Mouse (Mus musculus) heart, adult 2 months (tissue): ENCODE measurements around the gene Rnf185. TPM values are rescaled to one million over a fixed set of nuclear protein-coding genes. Genes with fewer than 3 reads are reported as not detected.

Experiments
- DNase-seq, 2 experiments: peaks; one replicate each; pipeline ENCODE4 v3.0.0; 2021
- H3K27ac ChIP-seq: fragments of 200-600 bp; 2 replicates; pipeline ENCODE4 v1.8.1; 2022
- H3K27me3 ChIP-seq: fragments of 200-500 bp; 2 replicates; pipeline ENCODE4 v1.6.1; 2012; ENCODE audit warnings: mild to moderate bottlenecking, low read length, inconsistent platforms, mixed read lengths; ENCODE audit not compliant: control insufficient read depth, insufficient read depth
- H3K36me3 ChIP-seq: fragments of 200-500 bp; 2 replicates; pipeline ENCODE4 v1.6.1; 2012; ENCODE audit warnings: low read length, inconsistent platforms; ENCODE audit not compliant: control insufficient read depth, insufficient read depth
- H3K4me1 ChIP-seq: fragments of 200-500 bp; 2 replicates; pipeline ENCODE4 v1.6.1; 2011; ENCODE audit warnings: low read length; ENCODE audit not compliant: control insufficient read depth, insufficient read depth
- H3K4me3 ChIP-seq: fragments of 200-600 bp; 2 replicates; pipeline ENCODE4 v1.8.1; 2022
- H3K79me2 ChIP-seq: fragments of 200-500 bp; replicated peaks from 2 replicates; pipeline ENCODE4 v1.6.1; 2012; ENCODE audit warnings: mild to moderate bottlenecking, inconsistent platforms, low read length, moderate library complexity, mixed read lengths; ENCODE audit not compliant: control insufficient read depth, insufficient read depth
- H3K9ac ChIP-seq: fragments of 200-500 bp; 2 replicates; pipeline ENCODE4 v1.6.1; 2012; ENCODE audit warnings: low read depth, mild to moderate bottlenecking, control low read depth, inconsistent platforms, low read length, mixed read lengths
- CTCF ChIP-seq: fragments of 200-600 bp; IDR thresholded peaks from 2 replicates; pipeline ENCODE4 v1.8.1; 2022; ENCODE audit warnings: antibody characterized with exemption, mild to moderate bottlenecking, moderate library complexity
- EP300 ChIP-seq: fragments of 200-500 bp; IDR thresholded peaks from 2 replicates; pipeline ENCODE4 v1.6.1; 2011; ENCODE audit warnings: low read depth, low read length, control low read depth; ENCODE audit not compliant: insufficient read depth
- POLR2A ChIP-seq: fragments of 200-500 bp; IDR thresholded peaks from 2 replicates; pipeline ENCODE4 v1.6.1; 2011; ENCODE audit warnings: mild to moderate bottlenecking, low read depth, low read length, control low read depth; ENCODE audit not compliant: insufficient read depth
- WGBS: fragments of 180-500 bp; shearing (Covaris S2); methylation state at CpG from one replicate; pipeline ENCODE4 v1.1.7; 2018; 5-methylcytosine and 5-hydroxymethylcytosine counted together
- intact Hi-C: fragments of 180-260 bp; cut with DNase I; formaldehyde crosslinking; loops from one replicate; pipeline ENCODE4 v1.15.1; 2025
- long read RNA-seq: library from polyadenylated mRNA; stranded (forward); transcript quantifications from one replicate; pipeline ENCODE4 v2.0.0, GENCODE M21; 2021
- polyA plus RNA-seq: library from polyadenylated mRNA; depleted of rRNA; stranded (reverse); fragments of >200 nt; gene quantifications from 2 replicates; pipeline ENCODE4 v1.2.3, GENCODE M21; 2012; rRNA removed
- total RNA-seq, 2 experiments: library from RNA; stranded (reverse); gene quantifications; 2 replicates each; pipeline ENCODE4 v1.2.3; 2021

Rnf185 gene
- total RNA-seq (10 to 100 TPM; 19.9 to 21.6 TPM), polyA plus RNA-seq (23.0 and 35.2 TPM in 2 replicates)
- long read RNA-seq, transcript Rnf185-202 (7 exons, 2,787 nt), result major isoform, 35 of 41 reads
- long read RNA-seq, partial matches to known transcripts, result 1 of 41 reads
- long read RNA-seq, other reads (novel, unspliced or antisense), result 4 of 41 reads

DNA sequence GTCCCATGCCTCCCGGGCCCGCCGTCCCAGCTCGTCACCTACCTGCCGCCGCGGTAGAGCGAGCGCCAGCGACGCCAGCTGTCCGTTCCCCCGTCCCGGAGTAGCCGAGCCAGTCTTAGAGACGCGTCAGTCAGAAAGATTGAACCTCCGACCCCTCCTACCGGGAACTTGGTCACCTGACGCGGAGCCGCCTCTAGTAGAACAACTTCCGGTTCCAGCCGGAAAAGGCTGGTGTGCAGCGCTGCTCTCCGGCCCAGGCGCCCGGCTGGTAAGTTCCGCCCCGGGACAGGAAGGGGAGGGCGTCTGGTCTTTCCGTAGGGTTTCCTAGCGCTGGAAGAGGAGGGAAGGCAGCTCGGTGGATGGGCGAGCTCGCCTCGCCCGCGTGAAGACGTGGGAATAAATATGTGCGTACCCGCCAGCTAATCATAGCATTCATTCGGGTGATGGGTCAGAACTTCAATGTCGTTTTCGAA is at the start of gene Rnf185:
Gene Rnf185, minus strand, starts transcription at position 197 of the 473 bp plus-strand sequence.
- intact Hi-C loops, result loop anchor here (1.0 to 5.0 kb wide), 3 partner anchors 44 to 197 kb away; partner anchors contain the start of genes Morc2a and Pik3ip1
- peaks cover 7% of the 10 kb centered on the region for H3K4me1 ChIP-seq
- H3K27me3 ChIP-seq, result no peaks in the 10 kb centered on the region
- H3K36me3 ChIP-seq, result no peaks in the 10 kb centered on the region
- H3K27ac ChIP-seq, result peak within 1 kb of the TSS; percentile 90
- H3K9ac ChIP-seq, result peak within 1 kb of the TSS; percentile 86
- TF ChIP-seq POLR2A, result peak; percentile 92
- peak; percentile 75 for TF ChIP-seq EP300
- TF ChIP-seq CTCF, result peak; percentile 30
- DNase-seq, result peak; percentile 91 to 96
- 0 out of 2 replicates have a peak, but pooled peaks cover 4% of the 10 kb centered on the region for H3K79me2 ChIP-seq
- WGBS, result under 1% methylated on average over 45 of the region's 45 CpGs
- H3K4me3 ChIP-seq, result peak within 1 kb of the TSS; percentile 65

DNA sequence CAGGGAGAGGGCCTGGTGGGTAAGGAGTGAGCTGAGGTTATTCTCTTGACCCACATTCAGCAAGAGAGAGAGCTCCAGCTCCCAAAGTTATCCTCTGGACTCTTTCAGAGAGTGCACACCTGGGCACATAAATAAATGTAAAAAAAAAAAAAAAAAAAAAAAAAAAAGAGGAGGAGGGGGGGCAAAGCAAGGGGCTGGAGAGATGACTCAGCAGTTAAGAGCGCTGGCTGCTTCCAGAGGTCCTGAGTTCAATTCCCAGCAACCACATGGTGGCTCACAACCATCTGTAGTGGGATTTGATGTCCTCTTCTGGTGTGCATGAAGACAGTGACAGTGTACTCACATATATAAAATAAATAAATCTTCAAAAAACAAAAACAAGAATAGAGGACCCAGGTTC is 45.1 kb upstream of the Rnf185 start:
- WGBS, result 100% methylated on average over 1 of the region's 1 CpGs
- Histone ChIP-seq H3K27ac (no peak overlapping the region), H3K36me3 (no peaks in the 10 kb centered on the region), H3K27me3 (no peaks in the 10 kb centered on the region), H3K4me1 (no peaks in the 10 kb centered on the region; the same call in 1 of the 2 replicates), H3K9ac (no peak overlapping the region), H3K4me3 (no peak overlapping the region), H3K79me2 (no peaks in the 10 kb centered on the region)
- intact Hi-C loops, result no loop called here
- no peak for DNase-seq
- TF ChIP-seq EP300 (no peak), POLR2A (no peak), CTCF (no peak)

DNA sequence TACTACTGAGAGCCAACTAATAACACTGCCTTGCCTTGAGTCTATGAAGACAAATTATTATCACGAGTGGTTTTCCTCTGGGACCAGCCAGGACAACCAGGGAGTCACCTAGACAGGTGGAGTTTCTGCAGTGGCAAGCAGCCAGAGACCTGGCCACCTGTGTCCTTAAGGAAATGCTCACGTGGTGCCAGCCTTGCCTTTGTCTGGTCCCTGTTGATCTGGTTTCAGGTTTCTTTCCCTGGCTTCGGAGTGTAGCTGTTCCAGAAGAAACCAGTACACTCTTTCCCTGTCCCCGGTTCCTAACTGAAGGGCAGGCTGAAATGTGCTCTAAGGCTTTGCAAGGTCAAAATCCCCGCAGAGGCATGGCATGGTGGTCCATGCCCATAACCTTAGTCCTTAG is 44.6 kb upstream of the Rnf185 start:
- H3K27ac ChIP-seq, result no peak overlapping the region
- no peak overlapping the region for H3K9ac ChIP-seq
- intact Hi-C loops, result no loop called here
- H3K4me3 ChIP-seq, result no peak overlapping the region
- 57% methylated on average over 5 of the region's 5 CpGs for WGBS
- no peaks in the 10 kb centered on the region; the same call in 1 of the 2 replicates for H3K4me1 ChIP-seq
- TF ChIP-seq CTCF (no peak), EP300 (no peak), POLR2A (no peak)
- DNase-seq, result no peak
- H3K79me2 ChIP-seq, result no peaks in the 10 kb centered on the region
- H3K27me3 ChIP-seq, result no peaks in the 10 kb centered on the region
- no peaks in the 10 kb centered on the region for H3K36me3 ChIP-seq

DNA sequence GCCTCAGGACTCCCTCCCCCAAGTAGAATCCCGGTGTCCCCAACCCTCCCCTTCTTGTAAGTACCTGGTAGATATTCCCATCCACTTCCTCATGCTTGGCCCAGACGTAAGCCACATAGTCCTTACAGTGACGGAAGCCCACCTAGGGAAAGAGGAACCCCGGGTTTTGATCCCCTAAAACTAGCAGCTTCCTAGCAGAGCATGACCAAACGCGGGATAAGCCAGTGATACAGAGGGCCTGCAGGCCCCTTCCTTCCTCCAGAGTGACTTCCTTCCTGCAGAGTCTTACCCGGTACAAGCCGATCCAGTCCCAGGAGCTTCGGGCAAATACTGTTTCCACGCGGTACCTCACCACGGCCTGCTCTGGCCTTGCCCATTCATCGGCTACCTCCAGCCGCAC is 43.3 kb upstream of the Rnf185 start:
- intact Hi-C loops, result no loop called here
- no peaks in the 10 kb centered on the region; the same call in 1 of the 2 replicates for H3K4me1 ChIP-seq
- H3K9ac ChIP-seq, result no peak overlapping the region
- no peak for DNase-seq
- no peak overlapping the region for H3K27ac ChIP-seq
- WGBS, result 66% methylated on average over 14 of the region's 14 CpGs
- no peaks in the 10 kb centered on the region for H3K79me2 ChIP-seq
- H3K36me3 ChIP-seq, result no peaks in the 10 kb centered on the region
- no peak for TF ChIP-seq POLR2A
- TF ChIP-seq CTCF, result no peak
- no peak for TF ChIP-seq EP300
- H3K4me3 ChIP-seq, result no peak overlapping the region
- H3K27me3 ChIP-seq, result no peaks in the 10 kb centered on the region

DNA sequence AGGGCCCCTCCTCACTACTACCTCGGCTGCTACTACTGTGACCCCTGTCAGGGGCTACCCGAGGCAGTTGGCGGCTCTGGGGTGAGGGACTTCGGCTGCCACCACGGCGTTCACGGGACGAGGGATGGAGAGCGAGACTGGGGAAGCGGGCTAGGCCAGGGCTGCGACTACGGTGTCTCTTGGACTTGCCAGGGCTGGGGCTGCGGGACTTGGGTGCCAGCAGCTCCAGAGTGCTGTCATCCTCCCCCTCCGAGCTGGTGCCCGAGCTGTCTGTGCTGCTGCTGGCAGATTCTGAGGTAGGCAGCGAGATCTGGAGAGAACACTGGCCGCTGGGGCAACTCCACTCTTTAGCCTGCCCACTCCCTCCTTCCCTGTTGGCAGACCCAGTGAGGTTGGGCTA is 42.7 kb upstream of the Rnf185 start:
- H3K4me1 ChIP-seq, result no peaks in the 10 kb centered on the region; the same call in 1 of the 2 replicates
- TF ChIP-seq EP300 (no peak), CTCF (no peak), POLR2A (no peak)
- no peak overlapping the region for H3K9ac ChIP-seq
- H3K4me3 ChIP-seq, result no peak overlapping the region
- no peaks in the 10 kb centered on the region for H3K79me2 ChIP-seq
- DNase-seq, result no peak
- no peaks in the 10 kb centered on the region for H3K27me3 ChIP-seq
- H3K36me3 ChIP-seq, result no peaks in the 10 kb centered on the region
- 89% methylated on average over 17 of the region's 17 CpGs for WGBS
- intact Hi-C loops, result no loop called here
- H3K27ac ChIP-seq, result no peak overlapping the region

DNA sequence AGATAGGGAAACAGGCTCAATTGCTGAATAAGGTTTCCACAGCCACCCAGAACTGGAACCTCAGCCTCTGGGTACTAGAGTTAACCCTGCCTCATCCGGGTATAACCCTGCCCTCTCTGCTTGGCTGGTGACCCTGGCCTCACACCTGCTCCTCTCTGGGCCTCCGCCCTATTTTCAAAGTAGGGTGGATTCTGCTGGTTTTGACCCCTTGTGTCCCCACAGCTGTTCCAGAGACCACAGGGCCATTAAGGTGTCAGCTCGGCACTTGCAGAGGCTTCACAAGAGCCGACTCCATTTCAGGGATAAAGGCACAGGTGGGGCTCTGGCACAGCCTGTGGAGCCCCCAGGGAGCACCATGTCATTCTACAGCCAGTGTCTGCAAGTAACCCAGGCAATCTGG is 40.6 kb upstream of the Rnf185 start:
- Histone ChIP-seq H3K79me2 (no peaks in the 10 kb centered on the region), H3K36me3 (no peaks in the 10 kb centered on the region), H3K27me3 (no peaks in the 10 kb centered on the region), H3K27ac (no peak overlapping the region), H3K4me1 (no peaks in the 10 kb centered on the region), H3K4me3 (no peak overlapping the region), H3K9ac (no peak overlapping the region)
- no peak for DNase-seq
- intact Hi-C loops, result no loop called here
- TF ChIP-seq CTCF (no peak), POLR2A (no peak), EP300 (no peak)
- WGBS, result 75% methylated on average over 4 of the region's 4 CpGs
